Mouse (Mus musculus): ENCODE results near the gene Rhbdd2. TPM values are rescaled to one million over a fixed set of nuclear protein-coding genes. Genes with fewer than 3 reads are reported as not detected.

The Rhbdd2 gene
- total and polyA plus RNA-seq, 3 experiments = 3.7 to 21.3 (median 6.4) TPM

DNA sequence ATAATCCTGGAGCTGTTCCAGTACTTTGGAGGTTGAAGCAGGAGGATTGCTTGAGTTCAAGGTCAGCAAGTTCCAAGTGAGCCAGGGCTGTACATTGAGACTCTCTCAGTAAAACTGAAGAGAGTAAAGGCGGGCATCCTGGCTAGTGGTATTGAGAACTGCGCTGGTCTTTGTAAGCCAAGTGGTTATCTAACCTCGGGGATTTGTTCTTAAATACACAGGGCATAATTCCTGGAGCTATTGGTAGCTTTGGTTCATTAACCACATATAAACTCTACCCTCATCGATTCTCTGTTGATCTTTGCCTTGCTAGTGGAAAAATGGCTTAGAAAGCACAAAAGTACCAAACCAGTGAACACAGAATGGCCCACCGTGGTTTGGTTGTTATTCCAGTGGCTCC, 58.0 kb downstream of the Rhbdd2 start:
- Histone ChIP-seq H3K27ac (ENCODE audit: insufficient read depth, low read depth) (no peak overlapping the region), H3K27me3 (replicated peaks) (no peaks in the 10 kb centered on the region), H3K9ac (ENCODE audit: insufficient read depth, low read depth) (peak overlapping the region; percentile 70), H3K4me3 (replicated peaks in 1 of 3; ENCODE audit: low read depth in 2 of 3, low read length in 2 of 3, poor library complexity in 1 of 3) (no peak overlapping the region), H3K36me3 (replicated peaks in 1 of 2; ENCODE audit: control insufficient read depth in 1 of 2, insufficient read depth in 1 of 2, low read length in 1 of 2) (peaks cover 0 to 27% of the 10 kb centered on the region in 2 experiments), H3K79me2 (replicated peaks; ENCODE audit: control insufficient read depth, extremely low read depth, insufficient read depth, poor library complexity, severe bottlenecking) (peaks cover 9% of the 10 kb centered on the region; the same call in 1 of the 2 replicates), H3K9me3 (replicated peaks; ENCODE audit: low read length) (no peaks in the 10 kb centered on the region), H3K4me1 (ENCODE audit: control insufficient read depth in 1 of 2, insufficient read depth in 2 of 2) (peaks cover 6 to 46% of the 10 kb centered on the region in 2 experiments; a peak in 3 of 4 replicates), H3K4me2 (ENCODE audit: insufficient read depth, low read depth, poor library complexity, severe bottlenecking) (peak overlapping the region; percentile 68)
- in situ Hi-C loops (cut with MboI; ENCODE audit: low pct_ligation_motif_present, low pct_unique_long_range_greater_than_20kb, low sequenced_read_pairs) = no loop called here
- TF ChIP-seq POLR2A (IDR thresholded peaks at IDR 0.05; ENCODE audit: low read depth, low read length) (no peak), CHD2 (IDR thresholded peaks at IDR 0.05; ENCODE audit: low read length) (no peak), HCFC1 (IDR thresholded peaks at IDR 0.05; ENCODE audit: low read depth, low read length) (no peak), MXI1 (IDR thresholded peaks at IDR 0.05; ENCODE audit: low read depth, low read length) (no peak), USF2 (conservative IDR thresholded peaks at IDR 0.05; ENCODE audit: low read depth, low read length) (no peak), USF1 (IDR thresholded peaks at IDR 0.05; ENCODE audit: low read depth, low read length) (no peak)
- no peak for DNase-seq (ENCODE audit: extremely low read depth)
- dilution Hi-C loops (cut with MboI; ENCODE audit: extremely low pct_ligation_motif_present, extremely low pct_unique_long_range_greater_than_20kb, low sequenced_read_pairs) = no loop called here

DNA sequence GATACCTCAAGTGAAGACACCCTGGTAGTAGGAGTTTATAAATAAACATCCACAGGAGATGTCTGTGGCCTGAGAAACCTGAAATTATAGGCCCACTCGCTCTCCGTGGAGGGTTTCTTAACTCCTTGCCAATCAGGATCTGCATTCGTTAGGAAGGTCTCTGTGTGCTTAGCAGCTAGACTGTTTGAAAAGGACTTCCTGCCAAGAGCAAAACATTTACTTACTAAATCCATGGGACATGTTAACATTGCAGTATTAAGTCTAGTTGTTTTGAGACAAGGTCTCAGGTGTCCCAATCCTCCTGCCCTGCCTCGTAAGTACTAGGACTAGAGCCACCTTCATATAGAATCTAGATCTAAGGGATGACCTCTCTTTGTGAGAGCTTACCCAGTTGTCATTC, 58.8 kb downstream of the Rhbdd2 start:
- Histone ChIP-seq H3K36me3 (replicated peaks in 1 of 2; ENCODE audit: control insufficient read depth in 1 of 2, insufficient read depth in 1 of 2, low read length in 1 of 2) (peaks cover 0 to 29% of the 10 kb centered on the region in 2 experiments), H3K9me3 (replicated peaks; ENCODE audit: low read length) (no peaks in the 10 kb centered on the region), H3K4me1 (ENCODE audit: control insufficient read depth in 1 of 2, insufficient read depth in 2 of 2) (peaks cover 6 to 46% of the 10 kb centered on the region in 2 experiments; a peak in 3 of 4 replicates), H3K4me2 (ENCODE audit: insufficient read depth, low read depth, poor library complexity, severe bottlenecking) (no peak overlapping the region), H3K9ac (ENCODE audit: insufficient read depth, low read depth) (no peak overlapping the region), H3K27ac (ENCODE audit: insufficient read depth, low read depth) (no peak overlapping the region), H3K79me2 (replicated peaks; ENCODE audit: control insufficient read depth, extremely low read depth, insufficient read depth, poor library complexity, severe bottlenecking) (peaks cover 9% of the 10 kb centered on the region; the same call in 1 of the 2 replicates), H3K27me3 (replicated peaks) (no peaks in the 10 kb centered on the region), H3K4me3 (replicated peaks in 1 of 3; ENCODE audit: low read depth in 2 of 3, low read length in 2 of 3, poor library complexity in 1 of 3) (no peak overlapping the region)
- TF ChIP-seq E2F4 (IDR thresholded peaks at IDR 0.05; ENCODE audit: insufficient replicate concordance, low read depth, low read length) = no peak
- TF ChIP-seq ZMIZ1 (IDR thresholded peaks at IDR 0.05; ENCODE audit: low read depth, low read length) = no peak
- TF ChIP-seq ZKSCAN1 (IDR thresholded peaks at IDR 0.05; ENCODE audit: borderline replicate concordance, low read depth, low read length) = no peak
- TF ChIP-seq USF1 (IDR thresholded peaks at IDR 0.05; ENCODE audit: low read depth, low read length) = no peak
- TF ChIP-seq UBTF (IDR thresholded peaks at IDR 0.05; ENCODE audit: low read depth, low read length) = no peak
- no peak for TF ChIP-seq ELF1 (IDR thresholded peaks at IDR 0.05; ENCODE audit: low read depth, low read length)
- TF ChIP-seq GABPA (IDR thresholded peaks at IDR 0.05; ENCODE audit: insufficient replicate concordance, low read depth, low read length) = no peak
- no peak for TF ChIP-seq MEF2A (IDR thresholded peaks at IDR 0.05; ENCODE audit: borderline replicate concordance, low read depth, low read length)
- DNase-seq (ENCODE audit: extremely low read depth) = no peak
- dilution Hi-C loops (cut with MboI; ENCODE audit: extremely low pct_ligation_motif_present, extremely low pct_unique_long_range_greater_than_20kb, low sequenced_read_pairs) = no loop called here
- in situ Hi-C loops (cut with MboI; ENCODE audit: low pct_ligation_motif_present, low pct_unique_long_range_greater_than_20kb, low sequenced_read_pairs) = no loop called here
